Mouse (Mus musculus) brain, embryonic 14.5 days (tissue): ENCODE measurements around the gene Aif1. TPM values are rescaled to one million over a fixed set of nuclear protein-coding genes. Genes with fewer than 3 reads are reported as not detected.

ENCODE experiments used
- DNase-seq: peaks from one replicate; pipeline ENCODE4 v3.0.0-alpha.2; 2011; ENCODE audit warnings: low read depth
- CTCF ChIP-seq: fragments of 200-500 bp; IDR thresholded peaks from 2 replicates; pipeline ENCODE4 v1.5.1; 2012; ENCODE audit warnings: inconsistent platforms, mild to moderate bottlenecking, moderate library complexity, borderline replicate concordance; ENCODE audit not compliant: insufficient read depth, insufficient read length; ENCODE audit errors: extremely low read depth
- POLR2A ChIP-seq: fragments of 200-500 bp; IDR thresholded peaks from 2 replicates; pipeline ENCODE4 v1.6.1; 2012; ENCODE audit warnings: mild to moderate bottlenecking, inconsistent platforms, borderline replicate concordance; ENCODE audit not compliant: poor library complexity, insufficient read depth, insufficient read length, severe bottlenecking; ENCODE audit errors: extremely low read depth
- polyA plus RNA-seq: library from polyadenylated mRNA; depleted of rRNA; stranded (reverse); fragments of >200 nt; gene quantifications from 2 replicates; pipeline ENCODE4 v1.2.3, GENCODE M21; 2012

Gene Aif1
- polyA plus RNA-seq, 1 experiment = 1.6 TPM

DNA sequence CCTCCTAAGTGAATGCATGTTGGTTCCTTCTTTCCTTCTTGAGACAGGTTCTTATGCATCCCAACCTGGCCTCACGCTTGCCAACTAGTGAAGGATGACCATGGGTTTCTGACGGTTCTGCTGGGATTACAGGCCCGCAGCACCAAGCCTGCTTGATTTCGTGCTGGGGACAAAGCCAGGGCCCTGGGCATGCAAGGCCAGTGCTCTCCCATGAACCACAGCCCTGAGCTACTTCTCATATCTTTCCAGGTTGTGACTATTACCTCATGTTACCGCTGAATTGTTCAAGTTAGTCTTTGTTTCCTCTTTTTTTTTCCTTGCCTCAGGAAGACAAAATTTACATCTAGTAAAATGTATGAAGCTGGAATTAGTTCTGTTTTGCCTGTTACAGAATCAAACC, 17.1 kb upstream of the Aif1 start:
- TF ChIP-seq POLR2A (no peak), CTCF (no peak)
- no peak for DNase-seq

DNA sequence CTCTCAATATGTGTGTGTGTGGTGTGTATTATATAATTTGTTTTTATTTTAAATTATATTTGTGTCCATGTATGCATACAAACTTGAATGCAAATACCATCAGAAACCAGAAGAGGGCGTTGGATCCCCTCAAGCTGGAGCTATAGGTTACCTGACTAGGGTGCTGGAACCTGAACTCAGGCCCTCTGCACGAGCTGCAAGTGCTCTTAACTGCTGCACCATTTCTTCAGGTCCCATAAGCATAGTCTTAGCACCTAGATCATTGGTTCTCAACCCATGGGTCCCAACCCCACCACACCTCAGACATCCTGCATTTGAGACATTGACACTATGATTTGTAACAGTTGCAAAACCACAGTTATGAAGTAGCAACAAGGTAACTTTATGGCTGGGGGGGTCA, 15.9 kb upstream of the Aif1 start:
- no peak for DNase-seq
- TF ChIP-seq POLR2A (no peak), CTCF (no peak)

DNA sequence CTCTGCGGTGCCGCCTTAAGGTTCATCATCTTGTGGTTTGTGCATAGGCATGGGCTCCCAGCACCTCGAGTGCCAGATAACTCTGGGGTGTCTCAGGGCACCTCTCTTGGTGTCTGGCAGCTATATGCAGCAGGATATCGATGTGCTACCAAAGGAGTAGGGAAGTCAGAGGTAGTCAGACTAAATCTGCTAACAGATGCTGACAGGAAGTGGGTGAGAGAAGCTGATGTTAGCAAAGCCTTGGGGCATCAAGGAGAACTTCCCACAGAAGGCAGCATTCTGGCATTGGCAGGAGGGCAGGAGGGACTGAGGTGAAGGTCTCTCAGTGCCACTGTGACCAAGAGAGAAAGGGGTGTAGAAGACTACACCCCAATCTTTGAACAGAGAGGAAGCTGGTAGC, 14.2 kb upstream of the Aif1 start:
- no peak for DNase-seq
- TF ChIP-seq CTCF = no peak
- no peak for TF ChIP-seq POLR2A

DNA sequence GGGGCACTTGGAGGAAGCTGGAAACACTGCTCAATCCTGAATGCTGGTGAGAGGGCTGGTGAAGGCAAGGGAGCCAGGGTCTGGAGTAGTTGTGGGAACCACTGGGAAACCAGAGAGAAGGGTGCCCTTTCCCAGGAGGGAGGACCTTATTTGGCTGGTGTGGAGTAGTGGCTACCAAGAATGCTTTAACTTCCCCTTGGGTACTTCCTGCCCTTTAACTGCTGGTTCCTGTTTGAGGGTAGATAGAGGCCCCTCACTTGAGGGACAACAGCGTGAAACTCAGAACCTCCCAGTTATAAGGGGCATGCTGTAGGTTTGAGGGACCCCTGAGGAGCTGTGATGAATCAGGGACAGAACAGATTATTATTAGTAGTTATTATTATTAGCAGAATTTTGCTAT, 13.3 kb upstream of the Aif1 start:
- no peak for DNase-seq
- no peak for TF ChIP-seq CTCF
- no peak for TF ChIP-seq POLR2A

DNA sequence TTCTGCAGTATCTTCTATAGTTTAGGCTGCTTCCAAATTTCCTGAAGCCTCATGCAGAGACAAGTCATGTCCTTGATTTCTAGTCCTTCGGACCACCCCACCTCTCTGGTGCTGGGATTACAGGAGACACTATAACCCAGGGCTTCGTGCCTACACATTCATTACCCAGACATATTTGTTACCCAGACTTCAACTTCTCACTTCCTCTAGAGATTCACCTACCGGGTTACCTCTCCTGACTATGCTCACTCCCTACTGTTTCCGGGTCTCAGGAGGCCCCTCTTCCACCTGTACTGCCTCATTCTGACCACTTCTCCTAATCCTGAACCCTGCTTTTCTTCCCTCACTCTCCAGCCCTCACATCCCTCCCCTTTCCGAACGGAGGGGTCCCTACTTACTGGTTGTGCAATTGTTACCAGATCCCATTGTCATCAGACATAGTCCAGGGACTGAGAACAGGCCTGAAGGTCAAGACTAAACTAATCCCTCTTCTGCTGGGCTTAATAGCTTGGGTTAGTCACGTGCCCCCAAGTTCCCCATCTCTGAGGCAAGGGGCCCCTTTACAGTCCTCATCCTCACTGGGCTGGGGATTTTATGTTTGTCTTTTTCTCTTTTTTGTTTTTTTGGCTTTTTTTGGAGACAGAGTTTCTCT, 12.2 kb upstream of the Aif1 start, which contains the start of gene Lst1:
Lst1 (minus strand) TSS at position 481 of the 652 bp plus-strand sequence.
- TF ChIP-seq POLR2A = no peak
- TF ChIP-seq CTCF = no peak
- no peak for DNase-seq

DNA sequence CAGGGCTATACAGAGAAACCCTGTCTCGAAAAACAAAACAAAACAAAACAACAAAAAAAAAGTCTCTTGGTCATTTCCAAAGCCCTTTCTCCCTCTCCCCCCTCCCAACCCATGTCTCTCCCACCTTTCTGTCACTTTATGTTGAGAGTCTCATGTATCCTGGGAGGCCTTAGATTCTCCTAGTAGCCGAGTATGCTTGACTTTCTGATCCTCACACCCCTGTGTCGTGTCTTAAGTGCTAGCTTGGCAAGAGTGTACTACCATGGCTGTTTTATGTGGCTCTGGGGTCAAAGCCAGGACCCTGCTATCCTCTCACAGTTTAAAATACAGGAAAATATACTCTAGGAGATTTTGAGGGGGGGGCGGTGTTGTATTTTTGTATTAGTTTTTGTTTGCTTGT, 11.5 kb upstream of the Aif1 start:
- no peak for TF ChIP-seq CTCF
- no peak for TF ChIP-seq POLR2A
- DNase-seq = no peak

DNA sequence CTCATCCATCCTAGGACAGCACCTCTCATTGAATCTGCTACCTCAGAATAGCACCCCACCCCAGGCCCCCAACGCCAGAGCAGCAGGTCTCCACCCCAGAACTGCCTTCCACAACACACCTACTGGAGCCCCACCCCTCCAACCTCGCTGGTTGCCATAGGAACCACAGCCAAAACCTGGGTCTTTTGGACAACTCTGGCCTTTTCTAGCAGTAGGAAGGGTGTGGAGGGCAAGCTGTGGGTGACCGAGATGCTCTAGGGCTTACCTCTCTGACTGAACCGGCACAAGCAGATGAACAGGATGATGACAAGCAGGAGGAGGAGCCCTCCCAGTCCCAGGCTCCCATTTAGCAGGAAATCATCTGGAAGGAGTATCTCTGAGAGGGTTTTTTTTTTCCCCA, 10.8 kb upstream of the Aif1 start:
- peak; percentile 18 for DNase-seq
- TF ChIP-seq CTCF (no peak), POLR2A (no peak)

DNA sequence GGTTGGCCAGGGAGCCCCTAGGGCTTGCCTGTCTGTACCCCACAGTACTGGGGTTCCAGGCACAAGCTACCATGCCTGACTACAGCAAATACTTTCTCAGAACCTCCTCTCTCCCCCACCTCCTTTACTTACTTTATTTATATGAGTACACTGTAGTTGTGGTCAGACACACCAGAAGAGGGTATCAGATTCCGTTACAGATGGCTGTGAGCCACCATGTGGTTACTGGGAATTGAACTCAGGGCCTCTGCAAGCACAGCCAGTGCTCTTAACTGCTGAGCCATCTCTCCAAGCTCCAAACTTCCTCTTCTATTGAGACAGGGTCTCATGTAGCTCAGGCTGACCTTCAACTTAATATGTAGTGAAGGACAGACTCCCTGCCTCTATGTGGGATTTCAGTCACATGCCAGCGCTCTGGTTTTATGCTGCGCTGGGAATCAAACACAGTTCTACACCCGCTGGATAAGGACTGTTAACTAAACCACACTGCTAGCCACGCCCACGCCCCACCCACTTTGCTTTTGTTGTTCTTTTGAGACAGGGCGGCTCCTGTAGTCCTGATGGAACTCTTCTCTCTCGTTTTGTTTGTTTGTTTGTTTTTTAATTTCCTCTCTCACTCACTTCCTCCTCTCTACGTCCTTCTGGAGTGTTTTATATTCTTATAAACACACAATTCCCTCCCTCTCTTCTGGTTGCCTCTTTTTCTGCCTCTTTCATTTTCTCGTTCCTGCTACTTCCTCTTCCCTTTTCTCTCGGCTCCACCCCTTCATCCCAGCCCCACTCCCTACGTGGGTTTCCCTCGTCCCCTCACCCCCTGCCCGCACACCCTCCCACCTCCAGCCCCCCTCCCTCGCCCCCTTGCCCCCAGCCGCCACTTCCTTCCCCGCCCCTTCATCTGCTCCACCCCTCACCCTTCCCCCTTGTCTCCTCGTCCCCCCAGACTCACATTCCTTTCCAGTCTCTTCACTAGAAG, 10.1 kb upstream of the Aif1 start:
- no peak for TF ChIP-seq POLR2A
- no peak for TF ChIP-seq CTCF
- peak; percentile 71 for DNase-seq

DNA sequence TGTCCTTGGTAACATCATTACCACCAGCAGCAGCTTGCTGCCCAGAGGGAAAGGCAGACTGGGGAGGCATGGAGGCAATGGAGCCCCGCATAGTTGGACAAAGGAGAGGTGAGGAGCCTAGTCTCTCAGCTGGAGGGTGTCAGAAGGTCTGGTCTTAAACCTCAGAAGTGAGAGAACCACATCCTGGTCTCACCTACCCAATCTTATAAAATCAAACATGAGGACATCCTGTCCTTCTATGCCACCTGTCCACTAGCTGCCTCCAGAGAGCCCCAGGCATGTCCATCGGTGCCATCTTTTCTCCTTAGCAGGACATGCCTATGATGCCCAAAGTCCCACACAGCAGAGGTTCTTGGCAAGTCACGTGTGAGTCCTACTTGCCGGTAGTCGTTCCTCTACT, 4.2 kb upstream of the Aif1 start:
- TF ChIP-seq CTCF (no peak), POLR2A (no peak)
- no peak for DNase-seq

DNA sequence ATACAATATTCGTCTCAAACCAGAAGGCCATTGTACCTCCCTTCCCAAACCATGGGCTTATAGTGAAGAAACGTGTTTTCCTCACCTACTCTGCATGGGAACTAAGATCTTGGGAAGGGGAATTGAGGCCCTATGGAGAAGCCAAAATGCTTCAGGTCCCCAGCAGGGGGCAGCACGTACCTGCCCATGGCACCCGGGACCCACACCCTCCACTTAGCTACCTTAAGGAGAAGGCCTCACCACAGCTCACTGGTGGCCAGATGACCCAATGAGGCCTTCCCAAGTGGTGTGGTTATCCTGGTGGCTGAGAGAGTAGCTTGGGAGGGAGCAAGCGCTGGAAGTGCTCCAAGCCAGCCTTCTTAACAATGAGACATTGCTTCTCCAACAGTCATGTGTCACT, 2.7 kb upstream of the Aif1 start:
- peak; percentile 76 for DNase-seq
- TF ChIP-seq POLR2A (no peak), CTCF (peak; percentile 87)

DNA sequence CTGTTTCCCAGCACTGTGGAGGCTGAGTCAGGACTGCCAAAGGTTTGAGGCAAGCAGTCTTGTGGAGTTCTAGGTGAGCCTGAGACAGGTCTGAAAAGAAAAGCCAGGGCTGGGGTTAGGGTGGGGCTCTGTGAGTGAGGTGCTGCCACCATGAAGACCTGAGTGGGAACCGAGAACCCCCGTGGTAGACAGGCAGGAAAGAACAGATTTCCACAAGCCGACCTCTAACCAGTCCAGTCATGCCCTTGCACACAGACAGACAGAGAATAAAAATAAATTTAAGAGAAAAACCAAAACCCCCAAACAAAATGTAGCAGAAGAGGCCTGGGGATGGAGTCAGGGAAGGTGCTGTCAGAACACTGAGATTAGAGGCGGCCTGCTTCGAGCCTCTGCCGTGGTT, 486 bp downstream of the Aif1 start:
- TF ChIP-seq CTCF = no peak
- no peak for TF ChIP-seq POLR2A
- DNase-seq = no peak

DNA sequence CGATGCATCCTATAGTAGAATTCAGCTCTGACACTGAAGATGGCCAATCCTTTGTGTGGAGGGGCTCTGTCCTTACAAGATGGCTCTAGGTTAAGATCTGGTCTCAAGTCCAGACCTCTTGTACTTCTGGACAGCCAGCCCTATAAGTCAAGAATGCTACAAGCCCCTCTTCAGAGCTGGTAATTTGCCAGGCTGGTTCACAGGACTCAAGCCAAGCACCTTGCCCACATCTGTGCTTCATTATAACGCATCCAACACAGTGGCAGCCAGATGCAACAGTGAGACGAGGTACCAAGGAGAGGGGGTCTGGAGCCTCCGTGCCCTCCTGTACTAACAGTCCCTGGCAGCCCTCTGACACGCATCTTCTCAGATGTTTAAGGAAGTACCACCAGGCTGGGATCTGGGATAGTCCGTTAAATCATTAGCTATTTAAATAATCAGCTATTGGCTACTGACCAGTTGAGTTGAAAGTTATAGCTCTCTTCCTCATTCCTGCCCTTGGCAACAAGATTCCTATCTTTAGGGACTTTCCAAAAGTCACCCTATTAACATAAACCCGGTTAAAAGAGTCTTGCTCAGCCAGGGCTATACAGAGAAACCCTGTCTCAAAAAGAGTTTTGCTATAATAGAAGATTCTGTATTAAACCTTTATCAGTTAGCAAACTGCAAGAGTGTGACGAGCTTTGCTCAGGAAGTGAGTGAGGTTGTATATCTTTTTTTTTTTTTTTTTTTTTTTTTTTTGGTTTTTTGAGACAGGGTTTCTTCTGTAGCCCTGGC, 1.5 kb downstream of the Aif1 start:
- DNase-seq = no peak
- TF ChIP-seq CTCF (no peak), POLR2A (no peak)

DNA sequence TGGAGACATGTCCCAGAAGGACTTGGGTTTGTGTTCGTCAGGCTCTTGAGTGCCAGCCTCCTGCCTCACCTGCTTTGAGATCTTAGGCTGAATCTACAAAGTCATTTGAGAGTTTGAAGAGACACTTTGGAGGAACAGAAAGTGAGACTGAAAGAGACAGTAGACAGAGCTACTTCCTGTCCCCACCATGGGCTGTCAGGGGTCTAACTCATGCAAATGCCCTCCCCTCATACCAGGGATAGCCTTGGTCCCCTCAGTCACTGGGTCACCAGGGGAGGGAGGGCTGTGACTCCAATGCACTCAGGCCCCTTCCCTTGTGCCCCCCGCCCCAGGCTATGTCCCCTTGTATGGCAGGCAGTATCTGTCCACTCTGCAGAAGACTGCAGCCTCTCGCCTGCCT, 2.5 kb downstream of the Aif1 start:
- TF ChIP-seq POLR2A (no peak), CTCF (no peak)
- DNase-seq = no peak

DNA sequence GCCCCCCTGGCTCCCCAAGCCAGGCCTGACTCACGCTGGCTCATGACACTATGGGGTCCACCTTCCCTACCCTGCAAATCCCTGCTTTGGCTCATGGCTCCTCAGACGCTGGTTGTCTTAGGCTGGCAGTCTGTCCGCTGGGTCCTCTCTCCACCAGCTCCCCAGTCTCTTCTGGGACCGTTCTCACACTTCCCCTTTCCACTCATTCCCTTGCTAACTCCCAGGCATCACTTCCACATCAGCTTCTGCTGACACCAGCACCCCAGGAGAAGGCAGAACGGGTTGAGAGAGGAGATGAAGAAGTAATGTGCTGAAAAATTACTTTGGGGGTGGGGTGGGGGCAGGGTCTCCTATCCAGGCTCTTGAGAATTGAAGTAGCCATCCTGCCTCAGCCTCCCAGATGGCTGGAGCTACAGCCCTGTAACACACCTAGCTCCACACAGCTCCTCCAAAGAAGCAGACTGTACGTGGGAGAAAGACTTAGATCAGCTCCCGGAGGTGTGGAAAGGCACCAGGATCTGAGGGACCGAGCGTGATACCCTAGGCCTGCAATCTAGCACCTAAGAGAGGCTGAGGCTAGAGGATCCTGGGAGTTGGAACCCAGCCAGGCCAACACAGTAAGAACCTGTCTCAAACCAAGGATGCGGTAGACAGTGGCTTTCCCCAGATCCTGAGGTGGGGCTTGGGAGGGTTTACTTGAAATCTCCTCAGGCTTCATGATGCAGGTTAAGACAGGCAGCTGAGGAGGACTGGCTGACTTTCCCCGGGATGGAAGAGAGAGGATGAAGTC, 3.2 kb downstream of the Aif1 start:
- no peak for TF ChIP-seq POLR2A
- TF ChIP-seq CTCF = no peak

More for the DNA sequence above, 3.2 kb downstream of the Aif1 start:
- DNase-seq = no peak
